Mouse (Mus musculus) heart, postnatal 4 days (tissue): ENCODE measurements at regions not wholly inside any gene's neighbourhood (a gene's known extent, or its start where the extent isn't known, plus 50 kb on each side); places are given as distances from the start of the nearest gene placed in this dataset.

Experiments
- DNase-seq: peaks from one replicate; pipeline ENCODE4 v3.0.0; 2021

DNA sequence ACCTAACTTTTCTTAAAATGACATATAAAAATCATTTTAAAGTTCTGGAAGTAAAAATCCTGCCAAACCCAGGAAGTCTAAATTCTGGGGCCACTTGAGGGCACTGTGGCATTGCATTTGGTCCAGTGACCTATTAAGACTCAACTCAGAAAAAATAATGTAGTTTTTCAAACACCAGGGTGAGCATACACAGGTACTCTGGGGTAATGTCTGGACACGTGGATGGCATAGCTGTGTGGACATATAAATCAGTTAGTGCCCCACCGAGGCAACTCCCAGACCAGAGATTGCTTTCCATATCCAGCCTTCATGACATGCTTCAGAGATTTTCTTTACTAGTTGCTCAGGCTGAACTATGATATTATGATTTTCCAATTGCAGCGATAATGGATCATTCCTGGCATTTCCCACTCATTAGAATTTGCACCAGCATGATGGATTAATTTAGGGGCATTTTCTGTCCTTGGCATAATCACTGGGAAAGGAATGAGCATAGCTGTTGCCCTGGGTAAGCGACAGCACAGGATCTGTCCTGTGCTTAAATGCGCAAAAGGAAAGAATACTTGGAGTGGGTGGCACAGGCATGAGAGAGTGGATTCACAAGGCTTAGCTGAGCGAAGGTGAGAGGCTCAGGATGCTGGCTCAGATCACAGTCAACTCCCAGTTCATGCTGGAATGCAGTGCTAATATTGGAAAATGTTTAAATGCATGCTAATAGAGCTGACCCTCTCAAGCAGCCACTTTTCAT is 1526.6 kb upstream of the Cdh8 start:
- no peak for DNase-seq

DNA sequence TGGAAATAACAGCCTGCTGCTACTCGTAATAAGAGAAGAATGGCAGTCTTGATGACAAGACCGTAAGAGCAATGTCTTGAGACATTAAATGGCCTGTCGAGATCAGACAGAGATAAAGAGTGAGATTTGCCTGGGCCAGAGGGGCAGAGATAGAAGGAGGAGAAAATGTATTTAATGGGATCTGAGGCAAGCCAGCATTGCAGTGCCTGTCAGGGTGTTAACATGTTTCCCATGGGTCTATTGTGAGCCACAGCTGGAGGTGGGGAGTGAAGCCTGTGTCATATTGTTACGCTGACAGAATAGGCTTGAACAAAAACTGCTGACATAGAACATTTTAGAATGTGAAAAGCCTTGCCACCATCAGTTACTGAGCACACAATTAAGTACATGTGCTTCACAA is 1523.3 kb upstream of the Cdh8 start:
- no peak for DNase-seq

DNA sequence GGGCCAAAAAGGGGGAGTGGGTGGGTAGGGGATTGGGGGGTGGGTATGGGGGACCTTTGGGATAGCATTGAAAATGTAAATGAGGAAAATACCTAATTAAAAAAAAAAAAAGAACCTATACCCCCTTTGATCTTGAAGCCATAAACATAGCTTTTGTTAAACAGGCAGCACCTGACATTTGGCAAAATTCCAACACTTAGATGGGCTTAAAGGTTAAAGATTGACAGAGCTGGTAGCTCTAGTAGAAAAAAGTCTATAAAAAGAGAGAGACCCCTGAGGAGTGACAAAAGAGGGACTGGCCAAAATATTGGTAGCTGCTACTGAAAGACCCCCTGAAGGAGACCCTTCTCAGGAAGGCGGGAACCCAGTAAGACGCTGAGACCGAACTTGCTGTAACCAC is 1474.0 kb upstream of the Cdh8 start:
- no peak for DNase-seq

DNA sequence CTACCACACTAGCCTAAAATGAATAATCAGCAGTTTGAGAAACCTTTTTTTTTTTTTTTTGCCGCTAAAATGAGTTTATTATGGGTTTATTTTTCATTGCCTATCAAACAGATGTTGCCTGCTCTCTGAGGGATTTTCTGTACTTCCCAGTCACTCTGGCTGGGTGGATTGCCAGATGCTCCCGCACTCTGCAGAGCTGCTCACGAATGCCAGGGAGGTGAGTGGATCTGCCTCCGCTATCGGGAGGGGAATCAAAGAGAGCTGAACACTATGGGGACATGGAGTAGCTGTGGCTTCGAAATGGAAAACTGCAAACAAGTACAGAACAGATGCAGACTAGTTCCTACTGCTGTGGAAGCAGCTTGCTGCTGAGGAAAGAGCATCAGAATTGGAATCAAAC is 1449.4 kb upstream of the Cdh8 start:
- no peak for DNase-seq

DNA sequence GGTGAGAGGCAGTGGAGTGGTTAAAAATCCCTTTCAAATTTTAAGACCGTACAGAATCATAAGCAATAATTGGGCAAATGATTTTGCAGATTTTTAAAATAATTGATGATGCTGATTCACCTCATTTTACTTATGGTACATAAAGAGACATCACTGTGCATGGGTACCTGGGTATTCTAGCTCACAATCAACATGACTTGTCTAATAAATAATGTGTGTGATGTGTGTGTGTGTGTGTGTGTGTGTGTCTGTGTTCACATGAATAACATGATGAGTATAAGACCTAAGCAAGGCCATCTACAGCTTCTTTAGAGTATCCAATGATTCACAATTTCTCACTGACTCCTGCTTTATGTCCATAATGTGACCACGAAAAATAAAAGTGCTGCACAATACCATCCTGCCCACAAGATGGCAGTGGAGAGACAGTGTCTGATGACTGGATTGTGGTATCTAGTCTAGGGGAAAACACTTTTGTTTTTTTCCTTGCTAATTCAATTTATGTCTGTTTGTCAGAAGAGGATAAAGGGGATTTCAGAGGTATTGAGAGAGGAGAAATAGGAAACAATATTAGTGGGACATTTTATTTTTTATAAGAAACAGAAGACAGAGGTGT is 1434.7 kb upstream of the Cdh8 start:
- DNase-seq = peak; percentile 29
